Comparison of ENCODE assay signal across 14 mouse cellular contexts in genomic region chr10:115241082-115241595, GRCm38 (mm10). TPM values are rescaled to one million over a fixed set of nuclear protein-coding genes. Genes with fewer than 3 reads are reported as not detected.
DNase-seq lines count a peak whose midpoint lies in the region; ATAC-seq and TF ChIP-seq lines count a peak whose summit lies in the region.
"Had no signal": no experiment of that assay in that cellular context is flagged by ENCODE, and none has a peak within 500 bp of the region (broad histone marks: within the 10 kb centered on the region; RNA-seq: fewer than 3 reads in every experiment).

No protein-coding gene starts in this region.

- DNase-seq in embryonic facial prominence, embryonic 14.5 days (ENCODE audit: low spot score): peak; percentile 28
- DNase-seq in embryonic facial prominence, embryonic 10.5 days (ENCODE audit: low spot score): no peak
- peak; percentile 5 to 15 for DNase-seq in kidney, postnatal 4 days
- DNase-seq in kidney, postnatal 25 days: no peak
- DNase-seq in CH12.LX (ENCODE audit: extremely low read depth): no peak
- DNase-seq in thymus, adult 18-20 months: no peak
- DNase-seq in urinary bladder, postnatal 10 days (ENCODE audit: low spot score): no peak
- DNase-seq: layer of hippocampus, postnatal 36 days; midbrain, embryonic 14.5 days; right cerebral cortex, postnatal 4 days had no signal

- WGBS in embryonic facial prominence, embryonic 14.5 days: 73% methylated on average over 8 of the region's 8 CpGs
- WGBS in embryonic facial prominence, embryonic 10.5 days: 83% methylated on average over 8 of the region's 8 CpGs

- no peak overlapping the region for H3K9ac ChIP-seq in embryonic facial prominence, embryonic 14.5 days (ENCODE audit: low read depth, low read length)
- H3K9ac ChIP-seq in CH12.LX (ENCODE audit: insufficient read depth, low read depth): no peak overlapping the region
- H3K9ac ChIP-seq: heart, embryonic 12.5 days; limb, embryonic 15.5 days had no signal

- TF ChIP-seq RAD21 in CH12.LX (IDR thresholded peaks at IDR 0.05; ENCODE audit: low read depth, low read length): peak; percentile 51

- TF ChIP-seq POLR2A in CH12.LX (IDR thresholded peaks at IDR 0.05; ENCODE audit: low read depth, low read length): no peak
- no peak for TF ChIP-seq POLR2A in embryonic fibroblast, embryonic 13.5 days (IDR thresholded peaks at IDR 0.05; ENCODE audit: low read depth, low read length)

- dilution Hi-C loops in CH12.LX (cut with MboI; ENCODE audit: extremely low pct_ligation_motif_present, extremely low pct_unique_long_range_greater_than_20kb, low sequenced_read_pairs): no loop called here

- H3K27me3 ChIP-seq in embryonic facial prominence, embryonic 14.5 days (replicated peaks; ENCODE audit: control insufficient read depth, insufficient read depth, low read length): no peaks in the 10 kb centered on the region
- H3K27me3 ChIP-seq in embryonic facial prominence, embryonic 10.5 days (replicated peaks; ENCODE audit: low read depth, poor library complexity, severe bottlenecking): no peaks in the 10 kb centered on the region
- H3K27me3 ChIP-seq in CH12.LX (replicated peaks): no peaks in the 10 kb centered on the region
- H3K27me3 ChIP-seq: heart, embryonic 12.5 days; limb, embryonic 15.5 days had no signal

- H3K4me2 ChIP-seq in embryonic facial prominence, embryonic 14.5 days (ENCODE audit: low read depth, low read length): no peak overlapping the region
- H3K4me2 ChIP-seq in CH12.LX (ENCODE audit: insufficient read depth, low read depth, poor library complexity, severe bottlenecking): no peak overlapping the region
- H3K4me2 ChIP-seq: heart, embryonic 12.5 days; limb, embryonic 15.5 days had no signal

- no peak for TF ChIP-seq EP300 in CH12.LX (IDR thresholded peaks at IDR 0.05; ENCODE audit: low read length)

- no peaks in the 10 kb centered on the region for H3K9me3 ChIP-seq in embryonic facial prominence, embryonic 14.5 days (ENCODE audit: control insufficient read depth, low read length)
- H3K9me3 ChIP-seq in embryonic facial prominence, embryonic 10.5 days: no peaks in the 10 kb centered on the region
- no peaks in the 10 kb centered on the region for H3K9me3 ChIP-seq in CH12.LX (replicated peaks; ENCODE audit: low read length)
- H3K9me3 ChIP-seq: heart, embryonic 12.5 days; limb, embryonic 15.5 days had no signal

- H3K4me1 ChIP-seq in embryonic facial prominence, embryonic 14.5 days (ENCODE audit: control insufficient read depth, insufficient read depth, low read length): 0 out of 2 replicates have a peak, but pooled peaks cover 7% of the 10 kb centered on the region
- no peaks in the 10 kb centered on the region for H3K4me1 ChIP-seq in embryonic facial prominence, embryonic 10.5 days
- peaks cover 11 to 72% of the 10 kb centered on the region in 2 experiments; a peak in 3 of 4 replicates for H3K4me1 ChIP-seq in CH12.LX (ENCODE audit: control insufficient read depth in 1 of 2, insufficient read depth in 2 of 2)
- peaks cover 7% of the 10 kb centered on the region for H3K4me1 ChIP-seq in embryonic fibroblast, embryonic 13.5 days (ENCODE audit: control insufficient read depth, insufficient read depth, low read length)

- H3K36me3 ChIP-seq in embryonic facial prominence, embryonic 14.5 days (ENCODE audit: control insufficient read depth, insufficient read depth, low read length): peaks cover 30% of the 10 kb centered on the region
- H3K36me3 ChIP-seq in embryonic facial prominence, embryonic 10.5 days (replicated peaks): peaks cover 36% of the 10 kb centered on the region
- H3K36me3 ChIP-seq in CH12.LX (replicated peaks in 1 of 2; ENCODE audit: control insufficient read depth in 1 of 2, insufficient read depth in 1 of 2, low read length in 1 of 2): peaks cover 29 to 44% of the 10 kb centered on the region in 2 experiments

- peak overlapping the region; percentile 15; the same call in 1 of the 2 replicates for H3K27ac ChIP-seq in embryonic facial prominence, embryonic 14.5 days (replicated peaks; ENCODE audit: low read depth, low read length)
- H3K27ac ChIP-seq in embryonic facial prominence, embryonic 10.5 days (replicated peaks): no peak overlapping the region
- no peak overlapping the region for H3K27ac ChIP-seq in CH12.LX (ENCODE audit: insufficient read depth, low read depth)
- H3K27ac ChIP-seq in embryonic fibroblast, embryonic 13.5 days (ENCODE audit: insufficient read depth, low read length): peak overlapping the region; percentile 20
- H3K27ac ChIP-seq: limb, embryonic 15.5 days had no signal

- peaks cover 46% of the 10 kb centered on the region for H3K79me2 ChIP-seq in CH12.LX (replicated peaks; ENCODE audit: control insufficient read depth, extremely low read depth, insufficient read depth, poor library complexity, severe bottlenecking)

- no peak for ATAC-seq in embryonic facial prominence, embryonic 14.5 days (ENCODE audit: low read depth)

- in situ Hi-C loops in CH12.LX (cut with MboI; ENCODE audit: low pct_ligation_motif_present, low pct_unique_long_range_greater_than_20kb, low sequenced_read_pairs): no loop called here

- no peak overlapping the region for H3K4me3 ChIP-seq in embryonic facial prominence, embryonic 14.5 days (ENCODE audit: low read depth, low read length)
- H3K4me3 ChIP-seq in embryonic facial prominence, embryonic 10.5 days: no peak overlapping the region
- no peak overlapping the region for H3K4me3 ChIP-seq in CH12.LX (replicated peaks in 1 of 3; ENCODE audit: low read depth in 2 of 3, low read length in 2 of 3, poor library complexity in 1 of 3)
- H3K4me3 ChIP-seq in embryonic fibroblast, embryonic 13.5 days (ENCODE audit: insufficient read depth, low read length): no peak overlapping the region
- H3K4me3 ChIP-seq: heart, embryonic 12.5 days; limb, embryonic 15.5 days had no signal

- peak in 1 of 2 experiments; percentile 52; a peak in 2 of 4 replicates for TF ChIP-seq CTCF in CH12.LX (conservative IDR thresholded peaks at IDR 0.05 in 1 of 2, IDR thresholded peaks at IDR 0.05 in 1 of 2; ENCODE audit: low read depth in 2 of 2, low read length in 2 of 2)
- TF ChIP-seq CTCF in embryonic fibroblast, embryonic 13.5 days (IDR thresholded peaks at IDR 0.05; ENCODE audit: borderline replicate concordance, insufficient read depth, low read length): peak; percentile 38; the same call in 1 of the 2 replicates

TF ChIP-seq in CH12.LX, 34 proteins besides CTCF, POLR2A, EP300 and RAD21:
- TF ChIP-seq USF1 (IDR thresholded peaks at IDR 0.05; ENCODE audit: low read depth, low read length) (no peak), TCF12 (IDR thresholded peaks at IDR 0.05; ENCODE audit: low read depth, low read length) (no peak), RCOR1 (conservative IDR thresholded peaks at IDR 0.05; ENCODE audit: low read depth, low read length) (no peak), SMC3 (IDR thresholded peaks at IDR 0.05; ENCODE audit: low read depth, low read length) (peak; percentile 15; the same call in 1 of the 2 replicates), BHLHE40 (IDR thresholded peaks at IDR 0.05; ENCODE audit: low read depth, low read length) (no peak)

RNA-seq across cellular contexts. Expression of gene Tbc1d15, which starts 10.1 kb away (rescaled TPM):
- polyA plus RNA-seq in embryonic facial prominence, embryonic 14.5 days (2014; fragmentation: Nextera tagmentation; extraction: Ambion mirVana): 61.4 and 74.0 TPM in 2 replicates
- 52.3 and 57.8 TPM in 2 replicates for polyA plus RNA-seq in embryonic facial prominence, embryonic 10.5 days (2016; fragmentation: Nextera tagmentation; extraction: Ambion mirVana)
- total RNA-seq in CH12.LX (2012; rRNA removed) (10.5 and 13.4 TPM in 2 replicates), CH12.LX (2014; rRNA removed) (21.4 and 23.3 TPM in 2 replicates)
- polyA plus RNA-seq in CH12.LX (2012; ENCODE audit: insufficient read length, low read depth): 59.5 and 75.6 TPM in 2 replicates
- polyA plus RNA-seq in embryonic fibroblast, embryonic 13.5 days (2011; ENCODE audit: insufficient read length, low read depth, missing spikeins): 91.5 and 93.5 TPM in 2 replicates

RNA-seq across cellular contexts. Expression of gene Tph2, which starts 56.3 kb away (rescaled TPM):
- 0.06 TPM in 1 of 2 replicates, not detected in the other for polyA plus RNA-seq in embryonic facial prominence, embryonic 14.5 days (2014; fragmentation: Nextera tagmentation; extraction: Ambion mirVana)
- polyA plus RNA-seq in embryonic facial prominence, embryonic 10.5 days (2016; fragmentation: Nextera tagmentation; extraction: Ambion mirVana): 0.16 TPM in 1 of 2 replicates, not detected in the other
- total RNA-seq in CH12.LX (2012; rRNA removed): 0.42 and 0.55 TPM in 2 replicates
- 0.42 and 0.43 TPM in 2 replicates for total RNA-seq in CH12.LX (2014; rRNA removed)
- 0.46 and 0.54 TPM in 2 replicates for polyA plus RNA-seq in CH12.LX (2012; ENCODE audit: insufficient read length, low read depth)
- not detected in 2 replicates for polyA plus RNA-seq in embryonic fibroblast, embryonic 13.5 days (2011; ENCODE audit: insufficient read length, low read depth, missing spikeins)
- total RNA-seq: neutrophil, adult 5-6 weeks had no signal
- polyA plus RNA-seq: heart, embryonic 12.5 days had no signal

Comparison
In these comparisons a context has a peak if more than half of its experiments do, and no peak if none do; other contexts are left out.
1. DNase-seq: peak in embryonic facial prominence, embryonic 14.5 days (single experiment) and kidney, postnatal 4 days (2 of 2); none in embryonic facial prominence, embryonic 10.5 days (single experiment), kidney, postnatal 25 days (0 of 2), CH12.LX (single experiment), thymus, adult 18-20 months (0 of 2) and urinary bladder, postnatal 10 days (single experiment).
2. H3K27ac ChIP-seq: peak in embryonic facial prominence, embryonic 14.5 days (single experiment) and embryonic fibroblast, embryonic 13.5 days (single experiment); none in embryonic facial prominence, embryonic 10.5 days (single experiment) and CH12.LX (single experiment).